Mouse (Mus musculus): ENCODE results near the gene Fam167b. TPM values are rescaled to one million over a fixed set of nuclear protein-coding genes. Genes with fewer than 3 reads are reported as not detected.

Fam167b gene
- polyA plus RNA-seq (2015; fragmentation: Nextera tagmentation; extraction: Ambion mirVana): 0.35 and 0.58 TPM in 2 replicates

DNA sequence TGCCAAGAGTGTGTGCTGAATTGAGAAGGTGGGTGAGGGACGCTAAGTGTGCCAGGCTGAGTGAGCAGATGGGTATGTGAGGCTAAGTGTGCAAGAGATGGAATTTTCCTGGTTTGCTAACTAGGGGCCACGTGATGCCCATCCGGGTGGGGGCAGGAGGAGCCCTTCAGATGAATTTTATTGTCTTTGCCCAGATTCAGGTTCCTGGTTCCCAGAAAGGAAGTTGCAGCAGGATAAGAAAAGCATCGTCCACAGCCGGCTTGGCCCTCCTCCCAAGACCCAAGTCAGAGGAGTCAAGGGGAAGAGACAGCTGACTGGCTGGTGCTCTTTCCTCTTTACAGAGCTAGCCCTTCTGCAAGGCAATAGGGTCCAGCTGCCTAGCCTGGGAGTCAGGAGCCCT is at the start of gene Fam167b:
Gene Fam167b, minus strand, starts transcription at position 84 of the 400 bp plus-strand sequence.
- peaks cover 3% of the 10 kb centered on the region; the same call in 1 of the 2 replicates for H3K4me1 ChIP-seq (ENCODE audit: control insufficient read depth, insufficient read depth, low read depth, low read length)
- no peaks in the 10 kb centered on the region for H3K27me3 ChIP-seq (replicated peaks; ENCODE audit: control insufficient read depth, insufficient read depth, low read length)
- H3K27ac ChIP-seq (ENCODE audit: low read depth, low read length): no peak within 1 kb of the TSS
- ATAC-seq: no peak
- no peaks in the 10 kb centered on the region for H3K36me3 ChIP-seq (ENCODE audit: control insufficient read depth, insufficient read depth, low read length)
- 82% methylated on average over 5 of the region's 5 CpGs for WGBS
- no peak within 1 kb of the TSS for H3K9ac ChIP-seq (ENCODE audit: low read depth, low read length)
- H3K4me2 ChIP-seq (ENCODE audit: low read length): peak within 1 kb of the TSS; percentile 6
- no peak within 1 kb of the TSS for H3K4me3 ChIP-seq (ENCODE audit: low read length)
- H3K9me3 ChIP-seq (ENCODE audit: control insufficient read depth, low read length): no peaks in the 10 kb centered on the region

DNA sequence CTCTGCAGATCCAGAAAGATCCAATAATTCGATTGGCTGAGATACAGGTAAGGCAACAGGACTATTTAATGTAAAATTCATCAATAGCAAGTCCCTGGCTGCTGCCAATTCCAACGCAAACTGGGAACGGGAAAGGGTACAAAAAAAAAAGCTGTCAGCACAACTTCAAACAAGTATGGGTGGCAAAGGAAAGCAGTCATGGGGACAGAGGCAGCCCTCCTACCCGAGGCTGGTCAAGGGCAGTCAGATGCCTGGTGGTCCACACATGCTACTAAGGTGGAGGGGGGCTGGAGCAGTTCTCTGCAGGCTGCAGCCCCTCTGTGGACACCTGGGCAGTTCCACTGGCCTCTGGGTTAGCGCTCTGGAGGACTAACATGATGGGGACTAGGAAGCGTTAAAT is 47.7 kb upstream of the Fam167b start:
- H3K36me3 ChIP-seq (ENCODE audit: control insufficient read depth, insufficient read depth, low read length): peaks cover 38% of the 10 kb centered on the region
- WGBS: 70% methylated on average over 6 of the region's 6 CpGs
- no peak overlapping the region for H3K27ac ChIP-seq (ENCODE audit: low read depth, low read length)
- no peak overlapping the region for H3K9ac ChIP-seq (ENCODE audit: low read depth, low read length)
- no peak for ATAC-seq
- H3K9me3 ChIP-seq (ENCODE audit: control insufficient read depth, low read length): no peaks in the 10 kb centered on the region
- no peaks in the 10 kb centered on the region for H3K27me3 ChIP-seq (replicated peaks; ENCODE audit: control insufficient read depth, insufficient read depth, low read length)
- H3K4me3 ChIP-seq (ENCODE audit: low read length): no peak overlapping the region
- no peak overlapping the region for H3K4me2 ChIP-seq (ENCODE audit: low read length)
- H3K4me1 ChIP-seq (ENCODE audit: control insufficient read depth, insufficient read depth, low read depth, low read length): peaks cover 35% of the 10 kb centered on the region

- Histone ChIP-seq H3K9me3 (ENCODE audit: control insufficient read depth, low read length) (no peaks in the 10 kb centered on the region), H3K4me1 (ENCODE audit: control insufficient read depth, insufficient read depth, low read depth, low read length) (peaks cover 38% of the 10 kb centered on the region), H3K27me3 (replicated peaks; ENCODE audit: control insufficient read depth, insufficient read depth, low read length) (no peaks in the 10 kb centered on the region), H3K4me3 (ENCODE audit: low read length) (no peak overlapping the region), H3K9ac (ENCODE audit: low read depth, low read length) (no peak overlapping the region), H3K27ac (ENCODE audit: low read depth, low read length) (peak overlapping the region; percentile 97), H3K36me3 (ENCODE audit: control insufficient read depth, insufficient read depth, low read length) (peaks cover 33% of the 10 kb centered on the region), H3K4me2 (ENCODE audit: low read length) (peak overlapping the region; percentile 73)
- no peak for ATAC-seq
- WGBS: 46% methylated on average over 4 of the region's 4 CpGs
These were observed 47.1 kb upstream of the Fam167b start for GRCm38 (mm10) chr4:129625496-129625895.

GRCm38 (mm10) chr4:129625029-129625370 is 46.7 kb upstream of the Fam167b start:
- WGBS: 3% methylated on average over 6 of the region's 6 CpGs
- H3K9me3 ChIP-seq (ENCODE audit: control insufficient read depth, low read length): no peaks in the 10 kb centered on the region
- H3K4me2 ChIP-seq (ENCODE audit: low read length): peak overlapping the region; percentile 73
- H3K4me3 ChIP-seq (ENCODE audit: low read length): peak overlapping the region; percentile 73
- 0 out of 2 replicates have a peak, but pooled peaks have one; percentile 7 for ATAC-seq
- peak overlapping the region; percentile 97 for H3K27ac ChIP-seq (ENCODE audit: low read depth, low read length)
- H3K27me3 ChIP-seq (replicated peaks; ENCODE audit: control insufficient read depth, insufficient read depth, low read length): no peaks in the 10 kb centered on the region
- peaks cover 38% of the 10 kb centered on the region for H3K4me1 ChIP-seq (ENCODE audit: control insufficient read depth, insufficient read depth, low read depth, low read length)
- H3K9ac ChIP-seq (ENCODE audit: low read depth, low read length): peak overlapping the region; percentile 86
- H3K36me3 ChIP-seq (ENCODE audit: control insufficient read depth, insufficient read depth, low read length): peaks cover 29% of the 10 kb centered on the region

DNA sequence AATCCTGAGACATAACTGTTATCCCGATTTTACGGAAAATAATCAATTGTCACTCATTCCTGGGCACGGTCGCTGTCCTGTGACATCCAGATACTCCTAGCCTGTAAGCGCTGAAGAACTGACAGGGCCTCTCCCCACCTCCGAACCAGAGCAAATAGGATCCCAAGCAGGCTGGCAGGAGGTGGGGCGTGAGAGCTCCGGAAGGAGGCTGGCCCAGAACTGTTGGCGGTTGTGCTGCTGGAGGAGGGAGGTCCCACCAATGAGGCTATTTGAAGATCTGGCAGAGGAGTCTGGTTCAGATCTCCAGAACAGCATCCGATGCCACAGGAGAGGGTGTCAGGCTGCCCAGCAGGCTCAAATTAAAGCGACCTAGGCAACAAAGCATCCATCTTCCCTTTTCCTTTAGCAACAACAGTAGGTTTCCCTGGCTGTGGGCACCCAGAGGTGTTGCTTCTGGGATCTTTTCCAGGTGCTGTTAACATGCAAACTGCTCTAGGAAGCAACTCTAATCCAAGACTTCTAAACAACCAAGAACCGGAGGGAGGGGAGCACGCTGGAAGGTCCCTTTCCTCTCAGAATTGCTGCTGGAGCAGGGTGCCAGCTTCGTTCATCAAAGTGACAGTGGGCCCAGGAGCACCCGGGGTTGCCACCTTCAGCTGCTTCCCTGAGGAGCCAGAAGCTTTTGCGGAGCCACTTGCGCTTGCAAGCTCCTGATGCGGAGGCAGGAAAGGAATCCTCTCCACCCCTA is 46.1 kb upstream of the Fam167b start:
- Histone ChIP-seq H3K27ac (ENCODE audit: low read depth, low read length) (peak overlapping the region; percentile 97), H3K9ac (ENCODE audit: low read depth, low read length) (peak overlapping the region; percentile 86), H3K9me3 (ENCODE audit: control insufficient read depth, low read length) (no peaks in the 10 kb centered on the region), H3K27me3 (replicated peaks; ENCODE audit: control insufficient read depth, insufficient read depth, low read length) (no peaks in the 10 kb centered on the region), H3K4me3 (ENCODE audit: low read length) (peak overlapping the region; percentile 73), H3K36me3 (ENCODE audit: control insufficient read depth, insufficient read depth, low read length) (peaks cover 24% of the 10 kb centered on the region), H3K4me1 (ENCODE audit: control insufficient read depth, insufficient read depth, low read depth, low read length) (peaks cover 38% of the 10 kb centered on the region), H3K4me2 (ENCODE audit: low read length) (peak overlapping the region; percentile 73)
- peak; percentile 95 for ATAC-seq
- WGBS: 2% methylated on average over 18 of the region's 18 CpGs

- Histone ChIP-seq H3K4me2 (ENCODE audit: low read length) (peak within 1 kb of the TSS; percentile 73), H3K27me3 (replicated peaks; ENCODE audit: control insufficient read depth, insufficient read depth, low read length) (no peaks in the 10 kb centered on the region), H3K36me3 (ENCODE audit: control insufficient read depth, insufficient read depth, low read length) (peaks cover 16% of the 10 kb centered on the region), H3K9me3 (ENCODE audit: control insufficient read depth, low read length) (no peaks in the 10 kb centered on the region), H3K9ac (ENCODE audit: low read depth, low read length) (peak within 1 kb of the TSS; percentile 86), H3K4me3 (ENCODE audit: low read length) (peak within 1 kb of the TSS; percentile 73), H3K27ac (ENCODE audit: low read depth, low read length) (peak within 1 kb of the TSS; percentile 97), H3K4me1 (ENCODE audit: control insufficient read depth, insufficient read depth, low read depth, low read length) (peaks cover 38% of the 10 kb centered on the region)
- ATAC-seq: peak; percentile 28
- WGBS: 0% methylated on average over 10 of the region's 10 CpGs
These were observed 45.3 kb upstream of the Fam167b start, which contains the start of gene Ccdc28b for GRCm38 (mm10) chr4:129623681-129624091. Gene Ccdc28b, minus strand, starts transcription at chr4:129623947.

DNA sequence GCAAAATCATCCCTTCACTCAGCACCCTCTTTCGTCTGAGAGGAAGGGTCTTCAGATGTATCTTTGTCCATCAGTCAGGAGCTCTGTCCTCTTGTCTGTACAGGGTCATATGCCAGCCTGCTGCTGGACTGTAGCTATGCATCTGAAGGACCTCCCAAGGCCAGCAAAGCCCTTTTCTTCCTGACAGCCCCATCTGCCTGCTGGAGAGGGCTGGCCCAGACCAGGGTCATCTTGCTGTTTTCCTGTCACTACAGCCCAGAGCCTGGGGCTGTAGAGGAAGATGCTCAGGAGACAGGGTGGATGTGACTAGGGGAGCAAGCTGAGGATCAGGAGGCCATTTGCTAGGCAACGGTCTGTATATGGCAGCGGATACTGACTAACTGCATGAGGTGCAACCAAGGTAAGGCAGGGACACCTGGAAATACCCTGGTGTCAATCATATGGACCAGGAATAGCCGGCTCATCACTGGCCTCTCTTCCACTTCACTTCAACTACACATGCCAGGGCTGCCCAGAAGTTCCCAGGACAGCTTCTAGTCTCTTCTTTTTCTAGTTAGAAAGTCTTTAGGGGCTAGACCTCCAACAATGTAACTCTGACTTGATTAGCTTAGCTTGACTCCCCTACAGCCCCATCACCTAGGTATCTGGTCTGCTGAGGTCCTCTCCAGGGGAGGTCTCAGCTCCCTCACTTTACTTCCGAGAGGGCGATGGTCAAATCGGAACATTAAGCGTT is 44.6 kb upstream of the Fam167b start:
- peak overlapping the region; percentile 73 for H3K4me2 ChIP-seq (ENCODE audit: low read length)
- ATAC-seq: no peak
- peaks cover 11% of the 10 kb centered on the region for H3K36me3 ChIP-seq (ENCODE audit: control insufficient read depth, insufficient read depth, low read length)
- H3K4me1 ChIP-seq (ENCODE audit: control insufficient read depth, insufficient read depth, low read depth, low read length): peaks cover 44% of the 10 kb centered on the region
- peak overlapping the region; percentile 97 for H3K27ac ChIP-seq (ENCODE audit: low read depth, low read length)
- H3K4me3 ChIP-seq (ENCODE audit: low read length): peak overlapping the region; percentile 73
- no peaks in the 10 kb centered on the region for H3K9me3 ChIP-seq (ENCODE audit: control insufficient read depth, low read length)
- H3K27me3 ChIP-seq (replicated peaks; ENCODE audit: control insufficient read depth, insufficient read depth, low read length): no peaks in the 10 kb centered on the region
- 17% methylated on average over 8 of the region's 8 CpGs for WGBS
- H3K9ac ChIP-seq (ENCODE audit: low read depth, low read length): peak overlapping the region; percentile 86

- Histone ChIP-seq H3K27ac (ENCODE audit: low read depth, low read length) (peak overlapping the region; percentile 97; the same call in 1 of the 2 replicates), H3K9ac (ENCODE audit: low read depth, low read length) (peak overlapping the region; percentile 86), H3K9me3 (ENCODE audit: control insufficient read depth, low read length) (no peaks in the 10 kb centered on the region), H3K4me1 (ENCODE audit: control insufficient read depth, insufficient read depth, low read depth, low read length) (peaks cover 45% of the 10 kb centered on the region), H3K4me2 (ENCODE audit: low read length) (peak overlapping the region; percentile 73), H3K36me3 (ENCODE audit: control insufficient read depth, insufficient read depth, low read length) (peaks cover 4% of the 10 kb centered on the region), H3K4me3 (ENCODE audit: low read length) (peak overlapping the region; percentile 73), H3K27me3 (replicated peaks; ENCODE audit: control insufficient read depth, insufficient read depth, low read length) (no peaks in the 10 kb centered on the region)
- ATAC-seq: no peak
- WGBS: 70% methylated on average over 11 of the region's 11 CpGs
These were observed 43.9 kb upstream of the Fam167b start for GRCm38 (mm10) chr4:129622120-129622802.

Data from hindbrain, embryonic 16.5 days (tissue).